Mouse (Mus musculus): Measurements from ENCODE around the gene Stk40. TPM values are rescaled to one million over a fixed set of nuclear protein-coding genes. Genes with fewer than 3 reads are reported as not detected.

Gene Stk40
- polyA plus RNA-seq (2015; fragmentation: Nextera tagmentation; extraction: Ambion mirVana): 13.9 and 15.9 TPM in 2 replicates

DNA sequence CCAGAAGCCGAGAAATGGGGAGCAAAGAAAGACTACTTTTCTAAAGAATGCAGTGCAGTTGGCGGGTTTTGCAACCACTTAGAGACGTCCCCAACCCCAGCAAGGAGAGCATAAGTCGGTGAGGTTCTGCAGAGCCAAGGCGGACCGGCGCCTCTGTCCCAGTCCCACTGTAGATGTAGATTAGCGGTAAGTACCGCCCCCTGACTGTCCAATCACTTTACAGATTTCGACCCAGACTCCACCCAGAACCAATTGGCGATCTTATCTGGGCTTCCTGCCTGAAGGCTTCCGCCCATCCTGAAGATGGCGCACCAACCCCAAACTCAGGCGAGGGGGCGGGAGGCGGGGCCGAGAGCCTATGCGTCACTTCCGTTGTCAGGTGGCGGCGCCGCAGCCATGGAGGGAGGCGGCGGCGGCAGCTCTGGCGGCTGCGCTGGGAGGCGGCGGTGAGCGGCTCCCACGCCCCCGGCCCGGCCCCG is at the start of gene Stk40:
Stk40 (plus strand) TSS at position 368 of the 479 bp plus-strand sequence.
- H3K4me1 ChIP-seq (replicated peaks): peaks cover 93% of the 10 kb centered on the region
- H3K9ac ChIP-seq: peak within 1 kb of the TSS; percentile 95
- peaks cover 4% of the 10 kb centered on the region for H3K36me3 ChIP-seq
- peak; percentile 87 for ATAC-seq (ENCODE audit: low read depth)
- WGBS (ENCODE audit: insufficient replicate concordance): under 1% methylated on average over 34 of the region's 34 CpGs
- H3K4me2 ChIP-seq: peak within 1 kb of the TSS; percentile 99
- H3K4me3 ChIP-seq (replicated peaks): peak within 1 kb of the TSS; percentile 98
- DNase-seq: peak; percentile 94
- no peaks in the 10 kb centered on the region for H3K27me3 ChIP-seq
- H3K27ac ChIP-seq: peak within 1 kb of the TSS; percentile 98
- no peaks in the 10 kb centered on the region for H3K9me3 ChIP-seq (replicated peaks)

GRCm38 (mm10) chr4:126057207-126058133 is 46.3 kb upstream of the Stk40 start:
- no peaks in the 10 kb centered on the region for H3K9me3 ChIP-seq (replicated peaks)
- peak overlapping the region; percentile 80 for H3K4me3 ChIP-seq (replicated peaks)
- no peak for DNase-seq
- peak overlapping the region; percentile 89 for H3K27ac ChIP-seq
- peak overlapping the region; percentile 92 for H3K4me2 ChIP-seq
- no peaks in the 10 kb centered on the region for H3K27me3 ChIP-seq
- ATAC-seq (ENCODE audit: low read depth): peak; percentile 41
- H3K36me3 ChIP-seq: peaks cover 35% of the 10 kb centered on the region
- H3K4me1 ChIP-seq (replicated peaks): peaks cover 25% of the 10 kb centered on the region
- peak overlapping the region; percentile 83 for H3K9ac ChIP-seq
- 8% methylated on average over 19 of the region's 19 CpGs for WGBS (ENCODE audit: insufficient replicate concordance)

- DNase-seq: peak; percentile 88
- Histone ChIP-seq H3K4me1 (replicated peaks) (peaks cover 25% of the 10 kb centered on the region), H3K9me3 (replicated peaks) (no peaks in the 10 kb centered on the region), H3K27me3 (no peaks in the 10 kb centered on the region), H3K36me3 (peaks cover 28% of the 10 kb centered on the region), H3K4me2 (peak within 1 kb of the TSS; percentile 92), H3K27ac (peak within 1 kb of the TSS; percentile 89), H3K4me3 (replicated peaks) (peak within 1 kb of the TSS; percentile 80), H3K9ac (peak within 1 kb of the TSS; percentile 83)
- 2% methylated on average over 57 of the region's 57 CpGs for WGBS (ENCODE audit: insufficient replicate concordance)
- peak; percentile 96 for ATAC-seq (ENCODE audit: low read depth)
Measured at GRCm38 (mm10) chr4:126058134-126058996, 45.4 kb upstream of the Stk40 start, which contains the start of gene Oscp1. Oscp1 (plus strand) TSS chr4:126058565.

DNA sequence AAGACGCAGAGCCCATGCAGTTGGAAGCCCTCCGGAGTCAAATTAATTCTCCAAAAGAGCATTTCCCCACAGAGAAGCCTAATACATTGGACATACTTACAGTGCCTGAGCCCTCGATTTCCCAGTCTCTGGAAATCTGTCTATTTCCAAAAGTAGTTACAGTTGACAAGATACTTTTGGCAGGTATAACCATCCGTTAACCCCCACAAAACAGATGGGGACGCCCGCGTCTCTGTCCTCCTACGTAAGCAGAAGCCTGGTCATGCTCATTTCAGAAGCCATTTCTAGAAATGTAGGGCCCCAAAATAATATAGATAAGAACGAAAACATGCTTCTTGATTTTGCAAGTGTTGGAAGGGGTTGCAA is 44.8 kb upstream of the Stk40 start:
- DNase-seq: no peak
- Histone ChIP-seq H3K4me2 (peak overlapping the region; percentile 92), H3K27me3 (no peaks in the 10 kb centered on the region), H3K27ac (0 out of 2 replicates have a peak overlapping the region, but pooled peaks have one; percentile 3), H3K4me1 (replicated peaks) (peaks cover 25% of the 10 kb centered on the region), H3K36me3 (peaks cover 23% of the 10 kb centered on the region), H3K9ac (peak overlapping the region; percentile 71), H3K9me3 (replicated peaks) (no peaks in the 10 kb centered on the region), H3K4me3 (replicated peaks) (peak overlapping the region; percentile 80)
- no peak for ATAC-seq (ENCODE audit: low read depth)
- WGBS (ENCODE audit: insufficient replicate concordance): 40% methylated on average over 9 of the region's 9 CpGs

DNA sequence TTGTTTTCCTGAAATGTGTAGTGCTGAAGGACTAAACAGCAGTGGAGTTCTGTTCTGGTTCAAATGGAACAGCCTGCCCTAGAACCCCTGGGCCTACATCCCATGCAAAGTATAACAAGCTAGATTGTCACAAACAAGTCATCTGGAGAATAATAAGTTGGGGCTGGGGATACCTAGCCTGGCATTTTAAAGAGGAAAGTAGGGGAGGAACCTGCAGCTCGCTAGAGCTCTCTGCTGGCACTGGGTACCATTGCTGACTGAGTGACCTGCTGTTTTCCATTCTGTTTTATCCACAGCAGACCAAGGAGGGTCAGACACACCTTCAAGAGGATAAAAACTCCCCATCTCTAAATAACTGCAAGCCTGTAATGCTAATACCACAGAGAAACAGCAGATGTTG is 40.9 kb upstream of the Stk40 start:
- Histone ChIP-seq H3K4me3 (replicated peaks) (no peak overlapping the region), H3K27ac (no peak overlapping the region), H3K9me3 (replicated peaks) (no peaks in the 10 kb centered on the region), H3K36me3 (no peaks in the 10 kb centered on the region), H3K4me1 (replicated peaks) (peaks cover 9% of the 10 kb centered on the region), H3K9ac (no peak overlapping the region), H3K27me3 (no peaks in the 10 kb centered on the region), H3K4me2 (no peak overlapping the region)
- no peak for DNase-seq
- WGBS (ENCODE audit: insufficient replicate concordance): 52% methylated on average over 1 of the region's 1 CpGs
- no peak for ATAC-seq (ENCODE audit: low read depth)

GRCm38 (mm10) chr4:126065241-126065640 is 38.5 kb upstream of the Stk40 start:
- ATAC-seq (ENCODE audit: low read depth): no peak
- no peaks in the 10 kb centered on the region for H3K9me3 ChIP-seq (replicated peaks)
- H3K9ac ChIP-seq: no peak overlapping the region
- H3K4me3 ChIP-seq (replicated peaks): no peak overlapping the region
- no peak overlapping the region for H3K27ac ChIP-seq
- no peak overlapping the region for H3K4me2 ChIP-seq
- WGBS (ENCODE audit: insufficient replicate concordance): 71% methylated on average over 7 of the region's 7 CpGs
- no peak for DNase-seq
- H3K27me3 ChIP-seq: no peaks in the 10 kb centered on the region
- H3K4me1 ChIP-seq (replicated peaks): no peaks in the 10 kb centered on the region
- H3K36me3 ChIP-seq: no peaks in the 10 kb centered on the region

- H3K9ac ChIP-seq: no peak overlapping the region
- 62% methylated on average over 15 of the region's 15 CpGs for WGBS (ENCODE audit: insufficient replicate concordance)
- H3K36me3 ChIP-seq: no peaks in the 10 kb centered on the region
- H3K9me3 ChIP-seq (replicated peaks): no peaks in the 10 kb centered on the region
- no peak overlapping the region for H3K4me3 ChIP-seq (replicated peaks)
- DNase-seq: no peak
- no peak overlapping the region for H3K27ac ChIP-seq
- ATAC-seq (ENCODE audit: low read depth): no peak
- no peaks in the 10 kb centered on the region for H3K27me3 ChIP-seq
- H3K4me2 ChIP-seq: no peak overlapping the region
- no peaks in the 10 kb centered on the region for H3K4me1 ChIP-seq (replicated peaks)
Measured at GRCm38 (mm10) chr4:126067401-126068077, 36.2 kb upstream of the Stk40 start.

DNA sequence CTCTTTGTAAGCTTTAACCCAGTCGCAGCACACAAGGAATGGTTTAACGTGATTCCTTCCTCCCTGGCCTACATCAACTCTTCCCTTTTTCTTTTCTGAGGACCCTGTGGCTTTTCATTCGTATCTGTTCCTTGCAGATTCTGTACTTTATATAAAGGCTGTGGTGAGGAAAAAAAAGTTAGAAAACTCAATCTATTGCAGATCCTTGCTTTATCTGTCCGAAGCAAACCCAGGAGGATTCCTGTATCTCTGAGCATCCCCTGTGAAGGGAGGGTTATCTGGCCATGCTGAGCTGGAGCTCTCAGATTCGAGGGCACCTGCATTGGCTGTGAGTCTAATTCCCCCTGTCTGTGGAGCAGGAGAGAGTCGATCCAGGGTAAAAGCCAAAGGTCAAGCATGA is 34.9 kb upstream of the Stk40 start:
- Histone ChIP-seq H3K27me3 (no peaks in the 10 kb centered on the region), H3K9me3 (replicated peaks) (no peaks in the 10 kb centered on the region), H3K9ac (no peak overlapping the region), H3K4me3 (replicated peaks) (no peak overlapping the region), H3K4me2 (no peak overlapping the region), H3K36me3 (no peaks in the 10 kb centered on the region), H3K27ac (no peak overlapping the region), H3K4me1 (replicated peaks) (no peaks in the 10 kb centered on the region)
- no peak for DNase-seq
- ATAC-seq (ENCODE audit: low read depth): no peak
- WGBS (ENCODE audit: insufficient replicate concordance): 58% methylated on average over 6 of the region's 6 CpGs

DNA sequence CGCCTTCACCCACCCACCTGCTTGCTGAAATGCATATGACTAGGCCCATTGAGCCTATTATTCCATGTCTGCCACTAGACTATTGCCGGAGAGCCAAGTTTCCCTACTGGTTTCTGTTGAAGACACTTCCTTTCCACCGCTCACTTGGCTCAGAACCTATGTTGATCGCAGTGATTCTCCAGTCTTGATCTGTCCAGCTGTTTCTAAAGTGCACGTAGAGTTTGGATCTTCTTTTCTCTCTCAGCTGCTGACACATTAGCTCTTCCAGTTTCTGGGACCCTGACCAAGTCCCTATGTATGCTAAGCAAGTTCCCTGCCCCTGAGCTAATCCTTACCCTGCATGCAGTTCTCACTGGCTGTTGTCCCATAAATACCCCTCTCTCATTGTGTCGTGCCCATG is 25.9 kb upstream of the Stk40 start:
- no peaks in the 10 kb centered on the region for H3K36me3 ChIP-seq
- 63% methylated on average over 6 of the region's 6 CpGs for WGBS (ENCODE audit: insufficient replicate concordance)
- H3K4me1 ChIP-seq (replicated peaks): peaks cover under 1% of the 10 kb centered on the region
- H3K27ac ChIP-seq: no peak overlapping the region
- DNase-seq (no peak), ATAC-seq (ENCODE audit: low read depth) (no peak)
- no peak overlapping the region for H3K4me3 ChIP-seq (replicated peaks)
- H3K9ac ChIP-seq: no peak overlapping the region
- H3K27me3 ChIP-seq: no peaks in the 10 kb centered on the region
- H3K4me2 ChIP-seq: no peak overlapping the region
- no peaks in the 10 kb centered on the region for H3K9me3 ChIP-seq (replicated peaks)

GRCm38 (mm10) chr4:126079266-126079665 is 24.5 kb upstream of the Stk40 start:
- 61% methylated on average over 4 of the region's 4 CpGs for WGBS (ENCODE audit: insufficient replicate concordance)
- Histone ChIP-seq H3K36me3 (no peaks in the 10 kb centered on the region), H3K9ac (no peak overlapping the region), H3K4me2 (no peak overlapping the region), H3K27ac (no peak overlapping the region), H3K4me3 (replicated peaks) (no peak overlapping the region), H3K4me1 (replicated peaks) (peaks cover 10% of the 10 kb centered on the region), H3K27me3 (no peaks in the 10 kb centered on the region), H3K9me3 (replicated peaks) (no peaks in the 10 kb centered on the region)
- no peak for DNase-seq
- no peak for ATAC-seq (ENCODE audit: low read depth)

GRCm38 (mm10) chr4:126081601-126082000 is 22.2 kb upstream of the Stk40 start:
- Histone ChIP-seq H3K27ac (no peak overlapping the region), H3K36me3 (no peaks in the 10 kb centered on the region), H3K4me2 (no peak overlapping the region), H3K9ac (no peak overlapping the region), H3K4me1 (replicated peaks) (peaks cover 15% of the 10 kb centered on the region), H3K4me3 (replicated peaks) (no peak overlapping the region), H3K9me3 (replicated peaks) (no peaks in the 10 kb centered on the region), H3K27me3 (no peaks in the 10 kb centered on the region)
- ATAC-seq (ENCODE audit: low read depth) (no peak), DNase-seq (no peak)
- 72% methylated on average over 1 of the region's 1 CpGs for WGBS (ENCODE audit: insufficient replicate concordance)
